In genomic region chr13:59143141-59143744, GRCm38 (mm10) we compare ENCODE assay signal across 11 mouse cellular contexts.
DNase-seq lines count a peak whose midpoint lies in the region; ATAC-seq lines count a peak whose summit lies in the region.
"Had no signal": no experiment of that assay in that cellular context is flagged by ENCODE, and none has a peak within 500 bp of the region (broad histone marks: within the 10 kb centered on the region; RNA-seq: fewer than 3 reads in every experiment).

No protein-coding gene starts in this region.

- no peak overlapping the region for H3K4me3 ChIP-seq in heart, embryonic 10.5 days
- H3K4me3 ChIP-seq in forebrain, embryonic 11.5 days (ENCODE audit: low read depth, low read length) = no peak overlapping the region
- H3K4me3 ChIP-seq in hindbrain, embryonic 15.5 days = no peak overlapping the region
- H3K4me3 ChIP-seq in midbrain, embryonic 16.5 days (ENCODE audit: low read depth, low read length) = no peak overlapping the region
- H3K4me3 ChIP-seq: heart, embryonic 13.5 days; kidney, embryonic 15.5 days; megakaryocyte, embryonic 14.5 days had no signal

- no peaks in the 10 kb centered on the region for H3K9me3 ChIP-seq in heart, embryonic 10.5 days
- no peaks in the 10 kb centered on the region for H3K9me3 ChIP-seq in forebrain, embryonic 11.5 days (ENCODE audit: control insufficient read depth, low read length)
- no peaks in the 10 kb centered on the region for H3K9me3 ChIP-seq in hindbrain, embryonic 15.5 days
- no peaks in the 10 kb centered on the region for H3K9me3 ChIP-seq in midbrain, embryonic 16.5 days (replicated peaks; ENCODE audit: control insufficient read depth, low read length, poor library complexity, severe bottlenecking)
- H3K9me3 ChIP-seq: heart, embryonic 13.5 days; kidney, embryonic 15.5 days had no signal

- no peaks in the 10 kb centered on the region for H3K36me3 ChIP-seq in heart, embryonic 10.5 days
- H3K36me3 ChIP-seq in forebrain, embryonic 11.5 days (ENCODE audit: control insufficient read depth, insufficient read depth, low read length) = no peaks in the 10 kb centered on the region
- H3K36me3 ChIP-seq in hindbrain, embryonic 15.5 days = no peaks in the 10 kb centered on the region
- no peaks in the 10 kb centered on the region for H3K36me3 ChIP-seq in midbrain, embryonic 16.5 days (ENCODE audit: control insufficient read depth, insufficient read depth, low read length)
- H3K36me3 ChIP-seq: heart, embryonic 13.5 days; kidney, embryonic 15.5 days had no signal

- H3K4me1 ChIP-seq in heart, embryonic 10.5 days = peaks cover 3% of the 10 kb centered on the region; the same call in 1 of the 2 replicates
- peaks cover 15% of the 10 kb centered on the region; the same call in 1 of the 2 replicates for H3K4me1 ChIP-seq in forebrain, embryonic 11.5 days (replicated peaks; ENCODE audit: control insufficient read depth, insufficient read depth, low read length)
- H3K4me1 ChIP-seq in hindbrain, embryonic 15.5 days (replicated peaks) = peaks cover 38% of the 10 kb centered on the region
- H3K4me1 ChIP-seq in midbrain, embryonic 16.5 days (ENCODE audit: control insufficient read depth, insufficient read depth, low read length) = peaks cover 34% of the 10 kb centered on the region
- H3K4me1 ChIP-seq: kidney, embryonic 15.5 days; megakaryocyte, embryonic 14.5 days had no signal

- H3K27me3 ChIP-seq in heart, embryonic 10.5 days (ENCODE audit: insufficient read depth, poor library complexity, severe bottlenecking) = no peaks in the 10 kb centered on the region
- no peaks in the 10 kb centered on the region for H3K27me3 ChIP-seq in forebrain, embryonic 11.5 days (ENCODE audit: control insufficient read depth, insufficient read depth, low read length)
- H3K27me3 ChIP-seq in hindbrain, embryonic 15.5 days = no peaks in the 10 kb centered on the region
- H3K27me3 ChIP-seq in midbrain, embryonic 16.5 days (ENCODE audit: control insufficient read depth, insufficient read depth, low read depth, low read length) = no peaks in the 10 kb centered on the region
- H3K27me3 ChIP-seq: heart, embryonic 13.5 days; kidney, embryonic 15.5 days; megakaryocyte, embryonic 14.5 days had no signal

- WGBS in heart, embryonic 10.5 days = 76% methylated on average over 7 of the region's 7 CpGs
- WGBS in forebrain, embryonic 11.5 days = 69% methylated on average over 7 of the region's 7 CpGs
- 46% methylated on average over 7 of the region's 7 CpGs for WGBS in hindbrain, embryonic 15.5 days
- WGBS in midbrain, embryonic 16.5 days = 64% methylated on average over 7 of the region's 7 CpGs

- ATAC-seq in forebrain, embryonic 11.5 days (replicated peaks; ENCODE audit: low FRiP score) = no peak
- peak; percentile 79 for ATAC-seq in hindbrain, embryonic 15.5 days (ENCODE audit: low FRiP score, low read depth)
- ATAC-seq in midbrain, embryonic 16.5 days = peak; percentile 52

- H3K9ac ChIP-seq in forebrain, embryonic 11.5 days (ENCODE audit: low read length) = no peak overlapping the region
- no peak overlapping the region for H3K9ac ChIP-seq in hindbrain, embryonic 15.5 days
- no peak overlapping the region for H3K9ac ChIP-seq in midbrain, embryonic 16.5 days (ENCODE audit: low read depth, low read length)
- H3K9ac ChIP-seq: heart, embryonic 13.5 days; kidney, embryonic 15.5 days had no signal

- H3K4me2 ChIP-seq in forebrain, embryonic 11.5 days (ENCODE audit: low read depth, low read length, severe bottlenecking) = no peak overlapping the region
- H3K4me2 ChIP-seq in hindbrain, embryonic 15.5 days = no peak overlapping the region
- no peak overlapping the region for H3K4me2 ChIP-seq in midbrain, embryonic 16.5 days (ENCODE audit: low read length)
- H3K4me2 ChIP-seq: heart, embryonic 13.5 days; kidney, embryonic 15.5 days had no signal

- intact Hi-C loops in heart, postnatal 36 days (cut with DNase I) = no loop called here

- no peak overlapping the region for H3K27ac ChIP-seq in heart, embryonic 10.5 days
- H3K27ac ChIP-seq in forebrain, embryonic 11.5 days (ENCODE audit: low read depth, low read length) = peak overlapping the region; percentile 65
- H3K27ac ChIP-seq in hindbrain, embryonic 15.5 days (replicated peaks) = peak overlapping the region; percentile 82
- H3K27ac ChIP-seq in midbrain, embryonic 16.5 days (ENCODE audit: low read length) = peak overlapping the region; percentile 85
- H3K27ac ChIP-seq: heart, embryonic 13.5 days; kidney, embryonic 15.5 days had no signal

- DNase-seq in heart, embryonic 10.5 days (ENCODE audit: low spot score) = peak; percentile 53
- DNase-seq in heart, postnatal 36 days = no peak
- no peak for DNase-seq in forebrain, embryonic 11.5 days (ENCODE audit: low spot score)
- no peak for DNase-seq in urinary bladder, adult 2 months (ENCODE audit: low spot score)
- no peak for DNase-seq in heart, postnatal 4 days
- no peak for DNase-seq in spleen, adult 12 weeks (ENCODE audit: low spot score)
